Mouse (Mus musculus) ovary, postnatal 14 days (tissue): ENCODE measurements around the gene Mcat.

Experiments used
- DNase-seq: peaks from one replicate; pipeline ENCODE4 v3.0.0; 2022; ENCODE audit warnings: low spot score

The Mcat gene

GRCm38 (mm10) chr15:83538855-83539254 is 24.7 kb downstream of the Mcat start:
- no peak for DNase-seq

- no peak for DNase-seq
Measured at GRCm38 (mm10) chr15:83535890-83536231, 27.7 kb downstream of the Mcat start.

- DNase-seq: no peak
Measured at GRCm38 (mm10) chr15:83534960-83535889, 28.4 kb downstream of the Mcat start.

GRCm38 (mm10) chr15:83532606-83533005 is 31.0 kb downstream of the Mcat start:
- DNase-seq: no peak

- no peak for DNase-seq
Measured at GRCm38 (mm10) chr15:83531961-83532469, 31.6 kb downstream of the Mcat start.

- no peak for DNase-seq
Measured at GRCm38 (mm10) chr15:83530688-83531087, 32.9 kb downstream of the Mcat start.

- no peak for DNase-seq
Measured at GRCm38 (mm10) chr15:83530233-83530632, 33.4 kb downstream of the Mcat start.

- DNase-seq: no peak
Measured at GRCm38 (mm10) chr15:83529765-83530164, 33.8 kb downstream of the Mcat start.

- no peak for DNase-seq
Measured at GRCm38 (mm10) chr15:83528892-83529291, 34.7 kb downstream of the Mcat start.

- DNase-seq: no peak
Measured at GRCm38 (mm10) chr15:83527747-83528146, 35.8 kb downstream of the Mcat start.

GRCm38 (mm10) chr15:83527092-83527437 is 36.5 kb downstream of the Mcat start:
- DNase-seq: no peak

GRCm38 (mm10) chr15:83526424-83527091 is 37.0 kb downstream of the Mcat start, which contains the start of gene Bik:
Gene Bik (plus strand): TSS chr15:83526862.
- DNase-seq: no peak

- no peak for DNase-seq
Measured at GRCm38 (mm10) chr15:83524333-83524729, 39.3 kb downstream of the Mcat start.

GRCm38 (mm10) chr15:83523638-83524332 is 39.8 kb downstream of the Mcat start:
- DNase-seq: no peak

GRCm38 (mm10) chr15:83523196-83523595 is 40.4 kb downstream of the Mcat start:
- DNase-seq: no peak

- no peak for DNase-seq
Measured at GRCm38 (mm10) chr15:83520861-83521382, 42.7 kb downstream of the Mcat start.

GRCm38 (mm10) chr15:83518215-83519048 is 45.2 kb downstream of the Mcat start:
- DNase-seq: peak; percentile 68

- no peak for DNase-seq
Measured at GRCm38 (mm10) chr15:83515018-83515417, 48.6 kb downstream of the Mcat start.

GRCm38 (mm10) chr15:83512489-83513281 is 50.9 kb downstream of the Mcat start:
- DNase-seq: no peak

- peak; percentile 91 for DNase-seq
Measured at GRCm38 (mm10) chr15:83510805-83511405, 52.7 kb downstream of the Mcat start, which contains the start of gene Ttll1. Gene Ttll1 (minus strand): TSS chr15:83510893.
